Mouse (Mus musculus): ENCODE measurements around the gene Galnt12. TPM values are rescaled to one million over a fixed set of nuclear protein-coding genes. Genes with fewer than 3 reads are reported as not detected.

The Galnt12 gene
- polyA plus RNA-seq, 1 experiment from 2014 or later = 3.7 TPM

DNA sequence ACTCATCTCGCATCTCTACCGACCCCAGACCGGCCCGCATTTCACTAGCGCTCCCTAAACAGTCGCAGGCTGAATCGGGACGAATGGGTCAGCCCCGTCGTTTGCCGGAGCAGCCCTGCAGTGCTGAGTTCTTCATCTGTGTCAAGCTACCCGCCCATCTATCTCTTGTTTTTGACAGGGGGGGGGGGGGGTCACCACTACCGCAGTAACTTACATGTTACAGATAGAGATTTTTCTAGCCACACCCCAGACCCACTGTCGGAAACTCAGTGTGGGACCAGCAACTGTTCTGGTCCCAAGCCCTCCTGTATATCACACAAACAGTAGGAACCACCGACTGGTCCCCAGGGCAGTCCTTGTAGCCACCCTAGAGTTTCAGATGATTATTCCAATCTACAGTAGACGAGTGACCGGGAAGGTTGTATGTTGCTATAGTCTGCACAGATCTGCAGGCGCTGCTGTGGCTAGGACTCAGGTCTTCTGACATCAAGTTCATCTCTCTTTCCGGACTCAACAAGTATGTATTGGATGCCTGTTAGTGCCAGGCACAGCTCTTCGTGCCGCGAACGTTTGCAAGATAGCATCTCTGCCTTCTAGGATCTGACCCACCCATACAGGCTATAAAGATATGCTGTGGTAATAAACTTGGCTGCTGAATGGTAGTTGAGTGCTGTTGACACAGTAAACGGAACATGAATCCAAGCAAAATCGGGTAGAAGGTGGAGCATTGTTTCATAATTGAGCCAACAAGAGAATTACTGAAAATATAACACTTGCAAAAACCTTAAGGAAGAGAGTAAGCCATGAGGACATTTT is 34.0 kb upstream of the Galnt12 start:
- peak; percentile 46; the same call in 1 of the 2 replicates for ATAC-seq (ENCODE audit: insufficient number of reproducible peaks, low FRiP score, low TSS enrichment, low read depth)
- peak overlapping the region; percentile 78 for H3K4me3 ChIP-seq
- H3K36me3 ChIP-seq = no peaks in the 10 kb centered on the region
- peak overlapping the region; percentile 75 for H3K9ac ChIP-seq
- 33% methylated on average over 25 of the region's 25 CpGs for WGBS
- H3K4me1 ChIP-seq = peaks cover 8% of the 10 kb centered on the region
- peak overlapping the region; percentile 73 for H3K4me2 ChIP-seq
- no peaks in the 10 kb centered on the region for H3K9me3 ChIP-seq
- 0 out of 2 replicates have a peak, but pooled peaks cover 4% of the 10 kb centered on the region for H3K27me3 ChIP-seq
- H3K27ac ChIP-seq = 0 out of 2 replicates have a peak overlapping the region, but pooled peaks have one; percentile 47

DNA sequence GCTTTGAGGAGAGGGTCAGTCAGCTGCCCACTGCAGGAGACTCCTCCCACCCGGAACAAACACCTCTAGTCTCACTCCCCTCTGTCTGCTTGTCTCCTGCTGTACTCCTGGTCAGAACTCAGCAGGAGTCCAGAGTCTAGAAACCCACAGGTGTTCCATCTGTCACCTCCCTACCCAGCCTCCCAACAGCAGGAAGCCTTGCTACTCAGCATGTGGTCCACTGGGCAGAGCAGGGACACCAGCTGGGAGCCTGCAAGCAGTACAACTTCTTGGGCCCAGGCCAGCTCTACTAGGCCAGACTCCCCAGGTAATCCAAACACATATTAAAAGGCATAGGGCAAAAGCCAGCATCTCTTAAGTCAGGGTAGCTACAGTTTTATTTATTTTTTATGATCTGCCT is 30.8 kb upstream of the Galnt12 start:
- WGBS = 20% methylated on average over 1 of the region's 1 CpGs
- Histone ChIP-seq H3K4me2 (no peak overlapping the region), H3K4me3 (no peak overlapping the region), H3K4me1 (peaks cover 8% of the 10 kb centered on the region), H3K36me3 (no peaks in the 10 kb centered on the region), H3K27ac (no peak overlapping the region), H3K9ac (no peak overlapping the region), H3K9me3 (no peaks in the 10 kb centered on the region), H3K27me3 (no peaks in the 10 kb centered on the region)
- no peak for ATAC-seq (ENCODE audit: insufficient number of reproducible peaks, low FRiP score, low TSS enrichment, low read depth)

DNA sequence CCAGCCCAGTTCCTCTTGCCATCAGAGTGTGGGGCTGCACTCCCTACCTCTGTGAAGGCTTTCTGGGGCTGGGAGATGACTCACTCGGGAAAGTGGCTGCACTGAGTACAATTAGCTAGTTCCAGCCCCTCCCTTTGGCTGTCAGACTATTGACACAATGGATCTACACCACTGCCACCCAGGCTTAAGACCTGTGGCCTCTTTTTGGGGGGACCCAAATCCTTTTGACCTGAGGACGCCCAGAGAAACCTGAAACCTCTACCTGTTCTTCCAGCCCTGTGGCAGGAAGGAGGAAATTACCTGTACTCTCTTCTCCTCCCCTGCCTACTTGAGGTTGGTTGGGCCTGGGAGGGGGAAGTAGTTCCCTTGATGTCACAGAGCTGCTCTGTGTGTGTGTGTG is 16.7 kb upstream of the Galnt12 start:
- H3K4me3 ChIP-seq = no peak overlapping the region
- H3K4me2 ChIP-seq = no peak overlapping the region
- no peak overlapping the region for H3K9ac ChIP-seq
- H3K4me1 ChIP-seq = no peaks in the 10 kb centered on the region
- no peak for ATAC-seq (ENCODE audit: insufficient number of reproducible peaks, low FRiP score, low TSS enrichment, low read depth)
- no peak overlapping the region for H3K27ac ChIP-seq
- 28% methylated on average over 2 of the region's 2 CpGs for WGBS
- no peaks in the 10 kb centered on the region for H3K36me3 ChIP-seq
- no peaks in the 10 kb centered on the region for H3K9me3 ChIP-seq
- H3K27me3 ChIP-seq = no peaks in the 10 kb centered on the region

DNA sequence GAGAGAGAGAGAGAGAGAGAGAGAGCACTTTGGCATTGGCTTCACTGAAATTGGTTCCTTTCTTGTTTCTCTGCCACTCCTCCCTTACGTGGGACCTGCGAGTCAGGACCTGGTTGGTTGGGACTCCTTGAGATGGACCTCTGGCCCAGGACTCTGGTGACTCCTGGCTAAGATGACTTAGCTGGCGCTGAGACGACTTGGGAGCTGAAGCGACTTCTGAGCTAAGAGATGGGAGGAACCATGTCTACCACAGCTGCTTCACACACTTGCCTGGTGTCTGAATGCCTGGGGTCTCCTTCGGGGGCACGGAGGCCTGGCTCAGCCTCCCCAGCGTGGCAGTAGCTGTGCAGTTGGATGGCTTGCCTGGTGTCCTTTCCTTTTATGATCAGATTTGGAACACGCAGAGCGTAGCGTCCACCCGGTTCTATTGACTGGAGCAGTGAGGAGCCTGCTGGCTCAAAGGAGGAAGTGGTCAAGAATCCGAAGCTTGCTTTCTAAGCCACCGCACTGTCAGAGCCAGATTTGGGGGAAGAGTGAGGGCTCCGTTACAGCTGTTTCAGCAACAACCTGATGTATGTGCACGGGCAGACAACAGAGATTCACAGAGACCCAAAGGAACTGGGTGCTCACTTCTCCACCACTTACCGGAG is 11.6 kb upstream of the Galnt12 start:
- 87% methylated on average over 17 of the region's 17 CpGs for WGBS

DNA sequence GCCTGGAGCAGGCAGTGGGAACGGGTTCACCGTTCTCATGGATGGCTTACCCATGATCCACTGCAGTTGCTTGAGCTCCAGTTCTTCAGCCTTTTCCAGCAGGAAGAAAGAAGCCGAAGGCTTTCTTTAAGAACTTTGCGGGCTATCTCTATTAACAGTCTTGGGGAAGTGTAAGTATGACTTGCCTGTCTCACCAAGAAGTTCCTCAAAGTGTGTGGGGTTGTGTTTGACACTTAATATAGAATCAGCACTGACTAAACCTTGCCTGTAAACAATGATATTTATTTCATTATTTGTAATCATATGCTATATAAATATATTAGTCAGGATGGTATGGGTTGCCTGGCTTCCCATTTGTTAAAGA is 11.1 kb upstream of the Galnt12 start:
- ATAC-seq (ENCODE audit: insufficient number of reproducible peaks, low FRiP score, low TSS enrichment, low read depth) = no peak

More for the DNA sequence above, 11.6 kb upstream of the Galnt12 start:
- Histone ChIP-seq H3K4me2 (no peak overlapping the region), H3K27ac (no peak overlapping the region), H3K27me3 (no peaks in the 10 kb centered on the region), H3K36me3 (no peaks in the 10 kb centered on the region), H3K9me3 (no peaks in the 10 kb centered on the region), H3K4me1 (no peaks in the 10 kb centered on the region), H3K4me3 (no peak overlapping the region), H3K9ac (no peak overlapping the region)
- no peak for ATAC-seq (ENCODE audit: insufficient number of reproducible peaks, low FRiP score, low TSS enrichment, low read depth)

DNA sequence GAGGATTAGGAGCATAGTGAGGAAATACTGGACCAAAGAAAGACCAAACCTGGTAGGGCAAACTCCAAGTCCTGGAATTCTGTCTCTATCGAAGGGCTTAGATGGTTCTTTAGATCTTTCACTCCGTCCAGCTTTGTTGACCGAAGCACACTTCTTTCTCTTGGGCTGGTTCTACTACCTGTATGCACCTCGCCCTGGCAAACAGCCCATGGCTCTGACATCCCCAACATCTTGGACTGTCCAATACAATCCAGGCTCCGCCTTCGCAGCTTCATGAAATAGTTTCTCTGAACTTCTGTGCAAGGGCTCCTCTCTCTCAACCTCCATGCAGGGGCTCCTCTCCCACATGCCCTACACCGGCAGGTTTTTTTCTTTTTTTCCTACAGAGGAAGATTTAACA is 7.9 kb upstream of the Galnt12 start:
- no peaks in the 10 kb centered on the region for H3K4me1 ChIP-seq
- no peak overlapping the region for H3K9ac ChIP-seq
- WGBS = 88% methylated on average over 7 of the region's 7 CpGs
- H3K27ac ChIP-seq = no peak overlapping the region
- H3K27me3 ChIP-seq = no peaks in the 10 kb centered on the region
- H3K9me3 ChIP-seq = no peaks in the 10 kb centered on the region
- ATAC-seq (ENCODE audit: insufficient number of reproducible peaks, low FRiP score, low TSS enrichment, low read depth) = no peak
- no peaks in the 10 kb centered on the region for H3K36me3 ChIP-seq
- no peak overlapping the region for H3K4me2 ChIP-seq
- H3K4me3 ChIP-seq = no peak overlapping the region

More for the DNA sequence above, 11.1 kb upstream of the Galnt12 start:
- Histone ChIP-seq H3K4me3 (no peak overlapping the region), H3K4me1 (no peaks in the 10 kb centered on the region), H3K27ac (no peak overlapping the region), H3K27me3 (no peaks in the 10 kb centered on the region), H3K4me2 (no peak overlapping the region), H3K9me3 (no peaks in the 10 kb centered on the region), H3K9ac (no peak overlapping the region), H3K36me3 (no peaks in the 10 kb centered on the region)
- 91% methylated on average over 4 of the region's 4 CpGs for WGBS

DNA sequence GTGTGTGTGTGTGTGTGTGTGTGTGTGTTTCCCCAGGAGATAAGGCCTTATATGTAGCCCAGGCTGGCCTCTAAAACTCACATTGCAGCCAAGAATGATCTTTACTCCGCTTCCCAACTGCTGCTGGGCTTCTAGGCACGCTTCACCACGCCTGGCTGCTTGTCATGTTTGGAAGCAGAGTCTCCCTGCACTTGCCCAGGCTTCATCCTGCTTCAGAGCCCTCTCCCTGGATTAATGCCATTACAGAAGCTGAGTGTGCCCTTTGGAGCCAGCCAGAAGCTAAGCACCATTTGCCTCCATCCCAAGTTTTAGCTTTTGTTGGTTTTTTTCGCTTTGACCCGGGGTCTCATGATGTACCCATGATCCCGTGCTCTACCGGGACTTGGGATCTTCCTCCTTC is 3.0 kb upstream of the Galnt12 start:
- H3K4me1 ChIP-seq = peaks cover 20% of the 10 kb centered on the region
- WGBS = 89% methylated on average over 7 of the region's 7 CpGs
- H3K36me3 ChIP-seq = no peaks in the 10 kb centered on the region
- no peak overlapping the region for H3K4me2 ChIP-seq
- H3K27ac ChIP-seq = no peak overlapping the region
- H3K9me3 ChIP-seq = no peaks in the 10 kb centered on the region
- peaks cover 26% of the 10 kb centered on the region for H3K27me3 ChIP-seq
- no peak for ATAC-seq (ENCODE audit: insufficient number of reproducible peaks, low FRiP score, low TSS enrichment, low read depth)
- H3K9ac ChIP-seq = no peak overlapping the region
- no peak overlapping the region for H3K4me3 ChIP-seq

DNA sequence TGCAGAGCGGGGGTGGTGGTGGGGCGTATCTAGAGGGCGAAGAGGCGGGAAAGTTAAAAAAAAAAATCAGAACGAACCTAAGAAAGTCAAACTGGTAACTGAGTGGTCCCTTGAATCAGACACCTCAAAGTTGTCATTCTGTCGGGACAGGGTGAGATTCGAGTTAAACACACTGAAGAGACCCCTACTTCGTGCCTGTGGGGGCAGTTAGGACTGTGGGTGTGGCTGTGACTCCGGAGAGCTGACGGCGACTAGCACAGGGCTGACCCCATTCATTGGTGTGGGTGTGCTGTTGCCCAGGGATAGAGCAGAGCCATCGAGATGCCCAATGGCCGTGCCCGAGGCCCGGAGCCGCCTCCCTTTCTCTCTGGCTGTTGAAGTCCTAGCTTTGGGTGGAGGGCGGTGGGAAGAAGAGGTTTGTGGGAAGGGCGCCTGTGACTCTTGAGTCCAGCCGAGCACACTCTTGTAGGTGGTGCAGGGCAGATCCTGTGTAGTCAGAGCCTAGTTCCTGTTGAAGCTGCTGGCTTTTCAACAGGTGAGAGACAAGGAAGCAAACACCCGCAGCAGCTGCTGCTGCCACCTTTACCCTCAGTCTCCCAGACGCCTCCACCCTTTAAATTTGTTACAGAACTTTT is 795 bp downstream of the Galnt12 start:
- Histone ChIP-seq H3K36me3 (no peaks in the 10 kb centered on the region), H3K27ac (no peak overlapping the region), H3K4me2 (peak overlapping the region; percentile 100), H3K4me3 (peak overlapping the region; percentile 62), H3K9me3 (no peaks in the 10 kb centered on the region), H3K4me1 (peaks cover 23% of the 10 kb centered on the region), H3K27me3 (peaks cover 29% of the 10 kb centered on the region), H3K9ac (peak overlapping the region; percentile 33)
- ATAC-seq (ENCODE audit: insufficient number of reproducible peaks, low FRiP score, low TSS enrichment, low read depth) = no peak
- WGBS = 2% methylated on average over 21 of the region's 21 CpGs

DNA sequence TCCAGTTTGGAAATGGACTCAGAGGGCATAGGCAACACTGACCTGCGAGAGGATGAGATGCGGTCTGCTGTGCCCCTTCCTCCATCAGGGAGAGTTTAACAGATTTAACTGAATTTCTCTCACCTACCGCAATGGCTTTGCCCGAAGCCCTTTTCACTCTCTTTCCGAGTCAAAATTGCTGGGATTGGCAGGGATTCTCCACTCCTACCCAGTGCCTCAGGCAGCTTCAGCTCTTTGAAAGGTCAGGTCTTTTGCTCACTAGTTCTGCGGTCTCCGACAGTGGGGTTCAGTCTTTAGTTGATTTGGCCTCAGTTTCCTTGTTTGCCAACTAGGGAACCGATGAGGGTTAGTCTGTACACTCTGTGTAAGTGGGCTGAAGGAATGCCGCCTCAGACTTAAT is 1.5 kb downstream of the Galnt12 start:
- 47% methylated on average over 9 of the region's 9 CpGs for WGBS
- ATAC-seq (ENCODE audit: insufficient number of reproducible peaks, low FRiP score, low TSS enrichment, low read depth) = no peak
- Histone ChIP-seq H3K4me1 (peaks cover 23% of the 10 kb centered on the region), H3K4me2 (no peak overlapping the region), H3K9ac (no peak overlapping the region), H3K9me3 (no peaks in the 10 kb centered on the region), H3K27ac (no peak overlapping the region), H3K36me3 (no peaks in the 10 kb centered on the region), H3K4me3 (no peak overlapping the region; the same call in 1 of the 2 replicates), H3K27me3 (peaks cover 29% of the 10 kb centered on the region)

DNA sequence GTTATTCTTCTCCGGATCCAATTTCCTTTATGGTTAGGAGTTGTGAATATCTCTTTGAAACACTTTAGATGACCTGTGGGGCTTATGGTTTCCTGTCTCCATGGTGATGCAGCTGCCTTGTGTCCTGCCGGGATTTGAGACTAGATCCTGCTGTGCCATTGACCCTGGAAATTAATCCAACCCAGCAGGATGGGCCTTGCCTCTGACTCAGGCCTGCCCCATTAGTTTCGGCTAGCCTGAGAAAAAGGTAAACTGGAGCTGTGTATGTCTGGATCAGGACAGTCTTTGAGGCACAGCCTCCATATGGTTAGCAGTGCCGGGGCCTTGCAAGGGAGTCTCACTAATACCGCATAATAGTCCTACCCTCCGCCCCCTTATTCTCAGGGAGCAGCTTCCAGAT is 1.9 kb downstream of the Galnt12 start:
- Histone ChIP-seq H3K9ac (no peak overlapping the region), H3K4me1 (peaks cover 23% of the 10 kb centered on the region), H3K9me3 (no peaks in the 10 kb centered on the region), H3K27ac (no peak overlapping the region), H3K4me3 (no peak overlapping the region), H3K36me3 (no peaks in the 10 kb centered on the region), H3K27me3 (peaks cover 29% of the 10 kb centered on the region), H3K4me2 (no peak overlapping the region)
- ATAC-seq (ENCODE audit: insufficient number of reproducible peaks, low FRiP score, low TSS enrichment, low read depth) = no peak
- 39% methylated on average over 6 of the region's 6 CpGs for WGBS

DNA sequence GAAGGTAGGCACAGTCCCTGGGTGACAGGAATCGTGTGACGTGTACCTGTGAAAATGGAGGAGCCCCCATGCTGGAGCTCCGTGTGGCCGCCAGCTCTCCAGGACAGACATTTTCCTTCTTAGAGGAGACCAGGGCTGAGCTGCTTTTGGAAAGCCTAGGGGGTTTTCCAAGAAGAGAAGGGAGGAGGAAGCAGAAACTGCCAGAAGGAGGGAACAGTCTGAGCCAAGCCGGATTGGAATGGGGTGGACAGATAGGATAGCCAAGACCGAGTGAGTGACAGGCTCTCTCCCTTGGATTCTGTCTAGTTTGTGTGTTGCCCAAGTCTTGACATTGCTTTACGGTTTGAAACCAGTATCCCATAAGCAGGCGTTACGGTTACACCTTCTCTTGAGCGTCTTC is 11.9 kb downstream of the Galnt12 start:
- no peaks in the 10 kb centered on the region for H3K9me3 ChIP-seq
- no peak overlapping the region for H3K4me3 ChIP-seq
- H3K9ac ChIP-seq = no peak overlapping the region
- H3K4me1 ChIP-seq = no peaks in the 10 kb centered on the region
- 94% methylated on average over 10 of the region's 10 CpGs for WGBS
- H3K27me3 ChIP-seq = no peaks in the 10 kb centered on the region
- no peaks in the 10 kb centered on the region for H3K36me3 ChIP-seq
- no peak overlapping the region for H3K27ac ChIP-seq
- no peak overlapping the region for H3K4me2 ChIP-seq
- no peak for ATAC-seq (ENCODE audit: insufficient number of reproducible peaks, low FRiP score, low TSS enrichment, low read depth)

DNA sequence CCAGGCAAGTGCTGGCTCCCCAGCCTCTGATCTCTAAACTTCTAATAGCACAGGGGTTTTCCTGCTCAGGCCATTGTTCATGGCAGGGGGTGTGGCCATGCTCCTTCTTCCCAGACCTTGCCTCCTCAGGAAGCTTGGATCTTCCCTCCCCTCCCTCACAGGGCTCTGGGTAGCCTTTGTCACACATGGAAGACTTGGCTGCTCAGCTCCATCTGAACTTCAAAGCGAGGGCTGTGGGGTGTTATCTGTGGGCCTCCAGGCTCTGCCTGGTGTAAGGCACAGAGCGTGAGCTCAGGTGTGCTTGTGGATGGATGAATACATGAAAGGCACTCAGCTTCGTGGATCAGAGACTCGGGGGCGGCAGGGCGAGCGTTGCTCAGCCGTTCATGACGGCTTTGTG is 20.2 kb downstream of the Galnt12 start:
- Histone ChIP-seq H3K4me3 (no peak overlapping the region), H3K27ac (no peak overlapping the region), H3K4me1 (no peaks in the 10 kb centered on the region), H3K9ac (no peak overlapping the region), H3K36me3 (no peaks in the 10 kb centered on the region), H3K9me3 (no peaks in the 10 kb centered on the region), H3K4me2 (no peak overlapping the region), H3K27me3 (no peaks in the 10 kb centered on the region)
- no peak for ATAC-seq (ENCODE audit: insufficient number of reproducible peaks, low FRiP score, low TSS enrichment, low read depth)
- 72% methylated on average over 9 of the region's 9 CpGs for WGBS

Data from limb, embryonic 15.5 days (tissue).